Mouse (Mus musculus): Measurements from ENCODE around the gene Gpr161.
"Not testable (repeated sequence)": the region's sequence is repeated elsewhere in the genome, so short reads cannot be mapped to it uniquely, and the experiment has no call there.

Gene Gpr161

DNA sequence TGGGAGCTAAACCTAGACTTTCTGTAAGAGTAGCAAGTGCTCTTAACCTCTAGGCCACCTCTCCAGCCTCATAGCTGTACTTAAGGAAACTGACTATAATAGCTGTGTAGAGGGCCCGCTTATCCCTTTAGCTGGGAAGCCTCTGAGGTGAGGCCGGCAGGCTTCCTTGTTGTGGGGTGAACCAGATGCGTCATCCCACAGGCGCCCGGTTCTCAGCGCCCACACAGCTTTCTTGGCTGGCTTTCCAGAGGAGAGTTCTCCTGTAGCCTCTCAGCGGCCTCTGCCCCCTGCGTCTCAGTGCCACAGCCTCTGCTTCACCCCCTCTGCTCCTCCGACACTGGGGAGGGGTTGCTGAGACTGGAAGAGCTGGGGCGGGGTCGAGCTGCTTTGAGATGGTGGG is 20.8 kb downstream of the Gpr161 start:
- in situ Hi-C loops (cut with MboI, MseI), result no loop called here

DNA sequence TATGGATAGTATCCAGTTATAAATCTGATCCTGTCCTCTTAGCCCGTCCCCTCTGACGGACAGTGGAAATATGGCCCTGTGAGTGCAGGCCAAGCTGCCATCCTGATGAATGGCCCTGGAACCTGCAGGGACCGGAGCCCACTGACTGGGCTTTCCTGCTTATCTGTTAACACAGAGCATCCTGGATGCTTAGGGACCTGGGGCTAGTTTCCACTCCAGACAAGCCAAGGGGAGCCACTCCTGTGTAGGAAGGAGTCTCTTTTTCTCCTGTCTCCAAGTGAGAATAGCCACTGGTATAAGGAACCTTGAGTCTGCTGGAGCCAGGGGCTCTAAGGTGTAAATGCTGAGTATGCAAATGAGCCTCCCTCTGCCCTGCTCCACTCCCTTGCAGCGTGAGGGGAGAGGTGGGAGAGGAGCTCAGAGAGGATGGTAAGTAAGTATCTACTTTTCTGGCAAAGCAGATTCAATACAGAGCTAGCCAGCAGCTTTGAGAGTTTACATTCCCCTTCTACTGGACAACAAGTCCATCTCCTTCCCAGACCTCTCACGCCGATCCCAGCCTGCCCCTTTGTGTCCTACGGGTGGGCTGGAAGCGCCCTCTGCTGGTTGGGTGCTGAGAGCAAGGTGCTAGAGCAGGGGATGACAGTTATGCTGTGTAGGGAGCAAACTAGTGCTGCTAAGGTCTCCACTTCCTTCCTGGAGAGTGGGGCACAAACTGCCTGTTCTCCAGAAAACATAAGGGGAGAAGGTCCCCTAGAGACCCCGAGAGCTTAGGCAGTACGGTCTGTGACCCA is 24.7 kb downstream of the Gpr161 start:
- in situ Hi-C loops (cut with MboI, MseI), result no loop called here

DNA sequence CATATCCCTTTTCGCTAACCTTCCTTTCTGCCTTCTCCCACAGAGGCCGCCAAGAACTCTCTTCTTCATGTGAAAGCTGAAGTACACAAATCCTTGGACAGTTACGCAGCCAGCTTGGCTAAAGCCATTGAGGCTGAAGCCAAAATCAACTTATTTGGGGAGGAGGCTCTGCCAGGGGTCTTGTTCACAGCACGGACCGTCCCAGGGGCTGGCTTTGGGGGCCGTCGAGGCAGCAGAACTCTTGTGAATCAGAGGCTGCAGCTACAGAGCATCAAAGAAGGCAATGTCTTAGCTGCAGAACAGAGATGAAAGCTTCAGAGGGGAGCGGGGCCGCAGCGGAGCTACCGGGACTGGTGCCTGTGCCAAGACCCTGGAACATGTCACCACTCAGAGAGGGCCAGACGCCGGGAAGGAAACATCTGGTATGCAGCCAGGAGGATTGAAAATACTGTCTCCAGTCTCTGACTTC is 25.8 kb downstream of the Gpr161 start:
- in situ Hi-C loops (cut with MboI, MseI), result no loop called here

DNA sequence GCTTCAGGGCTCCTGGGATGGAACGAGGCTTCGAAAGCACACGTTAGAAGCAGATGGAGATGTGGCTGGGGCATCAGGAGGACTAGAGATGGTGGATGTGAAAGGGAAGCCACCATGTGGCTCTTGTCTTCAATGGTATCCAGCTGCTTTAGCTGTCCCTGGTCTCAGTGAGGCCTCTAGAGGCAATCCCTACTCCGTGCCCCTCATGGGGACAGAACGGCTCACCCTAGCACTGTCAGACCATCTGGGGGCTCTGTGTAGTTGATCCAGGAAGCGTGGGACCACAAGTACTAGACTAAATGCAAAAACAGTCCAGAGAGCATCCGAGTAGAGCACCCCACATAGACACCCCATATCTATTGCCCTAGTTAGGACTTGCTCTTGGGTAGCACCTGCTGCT is 26.3 kb downstream of the Gpr161 start:
- in situ Hi-C loops (cut with MboI, MseI), result no loop called here

DNA sequence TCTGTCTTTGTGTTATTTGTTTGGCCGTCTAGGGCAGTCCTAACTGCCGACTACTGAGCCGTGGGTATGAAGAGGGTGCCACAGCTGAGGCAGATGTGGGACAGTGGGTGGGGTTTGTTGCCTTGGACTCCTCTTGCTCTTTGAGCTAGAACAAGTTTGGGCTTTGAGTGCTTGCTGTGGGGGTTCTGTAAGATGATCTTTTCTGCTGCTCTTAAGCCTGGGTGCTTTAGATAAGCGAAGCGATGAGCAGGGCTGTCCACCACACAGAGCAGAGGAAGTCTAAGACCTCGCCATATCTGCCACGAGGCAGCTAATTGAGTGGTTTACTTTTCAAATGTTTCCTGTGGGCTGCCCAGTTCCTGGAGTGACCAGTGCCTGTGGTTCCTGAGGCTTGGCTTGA is 27.3 kb downstream of the Gpr161 start:
- in situ Hi-C loops (cut with MboI, MseI), result no loop called here

DNA sequence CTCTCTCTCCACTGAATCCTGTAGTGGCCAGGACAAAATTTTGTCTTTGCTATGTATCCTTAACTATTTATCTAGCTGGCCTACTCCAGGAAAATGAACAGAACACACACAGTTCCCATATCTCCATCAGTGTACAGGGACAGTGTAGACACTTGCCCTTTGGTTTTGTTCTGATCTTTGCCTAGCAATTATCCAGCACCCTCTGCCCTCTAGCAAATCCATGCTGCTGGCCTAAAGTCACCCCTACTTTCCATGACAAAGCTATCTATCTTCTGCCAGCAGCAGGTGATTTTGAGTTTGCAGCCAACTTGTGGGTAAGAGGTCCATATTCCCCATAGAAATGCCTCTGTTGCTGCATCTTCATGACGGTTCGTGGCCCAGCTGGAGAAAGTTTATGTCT is 31.8 kb downstream of the Gpr161 start:
- in situ Hi-C loops (cut with MboI, MseI), result no loop called here

DNA sequence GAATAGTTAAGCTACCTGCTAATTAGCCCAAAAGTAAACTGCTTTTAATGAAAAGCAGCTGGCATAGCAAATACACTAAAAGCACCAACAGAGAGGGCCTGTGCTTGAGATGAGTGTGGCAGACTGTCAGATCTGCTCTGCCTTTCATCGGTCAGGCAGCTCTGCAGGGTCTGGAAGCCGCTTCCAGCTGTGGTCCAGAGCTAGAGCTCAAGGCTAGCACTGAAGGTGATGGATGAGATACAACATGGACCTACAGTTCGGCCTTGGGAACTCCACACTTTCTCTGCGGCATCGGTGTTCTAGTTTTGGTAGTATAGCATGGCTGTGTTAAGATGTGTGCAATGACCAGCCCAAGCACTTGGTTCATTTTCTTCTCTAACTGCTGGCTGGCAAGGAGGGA is 32.2 kb downstream of the Gpr161 start:
- in situ Hi-C loops (cut with MboI, MseI), result no loop called here

DNA sequence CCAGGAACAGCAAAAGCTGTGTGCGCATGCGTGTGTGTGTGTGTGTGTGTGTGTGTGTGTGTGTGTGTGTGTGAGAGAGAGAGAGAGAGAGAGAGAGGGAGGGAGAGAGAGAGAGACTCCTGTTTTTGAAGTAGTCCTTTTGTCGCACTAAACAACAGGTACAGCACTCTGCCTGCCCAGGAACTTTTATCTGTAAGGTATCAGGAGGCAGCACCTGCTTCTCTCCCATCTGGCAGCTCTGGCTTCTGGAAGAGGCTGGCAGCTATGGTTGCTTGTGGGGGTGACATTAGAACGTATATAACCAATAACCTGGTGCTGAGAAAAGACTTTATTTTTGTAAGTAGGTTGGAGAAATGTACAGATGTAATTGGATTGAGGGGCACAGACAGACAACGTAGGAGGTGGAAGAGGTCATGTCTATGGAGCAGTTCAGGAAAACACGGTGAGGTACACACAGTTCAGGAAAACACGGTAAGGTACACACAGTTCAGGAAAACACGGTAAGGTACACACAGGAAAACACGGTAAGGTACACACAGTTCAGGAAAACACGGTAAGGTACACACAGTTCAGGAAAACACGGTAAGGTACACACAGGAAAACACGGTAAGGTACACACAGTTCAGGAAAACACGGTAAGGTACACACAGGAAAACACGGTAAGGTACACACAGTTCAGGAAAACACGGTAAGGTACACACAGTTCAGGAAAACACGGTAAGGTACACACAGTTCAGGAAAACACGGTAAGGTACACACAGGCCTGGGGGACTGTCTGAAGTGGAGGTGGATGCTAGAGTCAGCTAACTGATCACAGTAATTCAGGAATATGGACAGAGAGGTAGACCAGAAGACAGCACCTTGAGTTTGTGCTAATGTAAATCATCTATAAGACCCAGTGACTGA is 33.0 kb downstream of the Gpr161 start:
- in situ Hi-C loops (cut with MboI, MseI), result not testable (repeated sequence)

DNA sequence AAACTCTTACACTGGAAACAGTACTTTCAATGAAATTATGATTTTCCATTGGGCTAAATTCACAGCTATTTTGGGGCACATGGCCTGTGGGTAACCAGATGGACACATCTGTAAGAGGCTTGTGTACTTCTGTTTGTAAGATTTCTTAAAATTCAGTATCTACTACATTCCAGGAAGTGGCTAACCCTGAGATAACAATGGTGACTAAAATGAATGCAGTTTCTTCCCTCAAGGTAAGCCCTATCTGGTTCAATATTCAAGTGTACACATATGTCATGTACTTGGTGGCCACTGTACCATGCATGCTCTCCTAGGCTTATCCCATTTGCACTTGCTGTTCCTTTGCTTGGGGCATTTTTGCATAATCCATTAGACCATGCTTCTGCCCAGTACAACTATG is 35.3 kb downstream of the Gpr161 start:
- in situ Hi-C loops (cut with MboI, MseI), result no loop called here

DNA sequence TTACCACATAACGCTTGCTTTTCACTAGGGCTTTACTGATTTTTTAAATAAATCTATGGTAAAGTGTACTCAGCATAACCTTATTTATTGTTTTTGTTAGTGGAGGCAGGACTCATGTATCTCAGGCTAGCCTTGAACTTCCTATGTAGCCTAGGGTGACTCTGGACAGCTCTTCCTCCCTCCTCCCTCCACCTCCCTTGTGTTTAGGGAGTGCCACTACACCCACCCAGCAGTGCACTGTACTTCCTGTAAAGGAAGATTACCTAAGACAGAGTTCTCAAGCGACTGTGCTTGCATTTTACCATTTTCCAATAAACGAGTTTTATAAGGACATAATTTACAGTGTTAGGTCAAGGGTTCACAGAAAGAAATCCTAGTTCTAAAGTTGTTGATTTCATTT is 37.2 kb downstream of the Gpr161 start:
- in situ Hi-C loops (cut with MboI, MseI), result no loop called here

DNA sequence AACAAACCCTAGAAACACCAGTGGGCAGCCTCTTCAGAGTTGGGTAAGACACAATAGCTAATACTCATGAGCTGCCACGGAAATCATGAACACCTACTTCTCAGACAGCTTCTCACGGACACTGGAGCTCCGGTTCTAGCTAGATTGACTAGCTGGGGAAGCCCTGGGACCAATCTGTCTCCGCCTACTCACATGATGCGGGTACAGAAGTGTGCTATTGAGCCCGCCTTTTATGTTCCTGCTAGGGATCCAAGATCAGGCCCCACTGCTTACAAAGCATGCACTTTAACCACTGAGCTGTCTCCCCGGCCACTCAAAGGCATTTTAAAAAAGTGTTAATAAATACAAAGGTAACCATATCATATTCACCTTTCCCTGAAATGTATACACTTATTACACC is 46.5 kb downstream of the Gpr161 start:
- in situ Hi-C loops (cut with MboI, MseI), result no loop called here

DNA sequence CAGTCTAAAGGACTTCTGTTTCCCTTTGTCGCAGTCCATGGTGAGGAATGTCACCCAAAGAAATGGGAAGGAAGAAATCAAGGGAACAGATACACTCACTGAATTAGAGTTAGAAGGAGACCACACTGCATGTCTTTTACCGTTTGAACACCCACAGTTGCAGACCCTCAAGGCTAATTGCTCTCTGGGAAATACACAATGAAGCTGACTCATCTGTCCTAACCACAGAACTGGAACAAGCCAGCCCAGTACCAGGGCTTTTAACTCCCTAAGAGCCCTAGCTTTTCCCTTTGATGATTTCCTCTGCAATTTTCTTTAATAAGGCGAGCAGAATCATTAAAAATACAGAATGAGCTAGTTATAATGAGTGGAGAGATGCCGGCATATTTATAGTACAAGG is 48.9 kb downstream of the Gpr161 start:
- in situ Hi-C loops (cut with MboI, MseI), result no loop called here

DNA sequence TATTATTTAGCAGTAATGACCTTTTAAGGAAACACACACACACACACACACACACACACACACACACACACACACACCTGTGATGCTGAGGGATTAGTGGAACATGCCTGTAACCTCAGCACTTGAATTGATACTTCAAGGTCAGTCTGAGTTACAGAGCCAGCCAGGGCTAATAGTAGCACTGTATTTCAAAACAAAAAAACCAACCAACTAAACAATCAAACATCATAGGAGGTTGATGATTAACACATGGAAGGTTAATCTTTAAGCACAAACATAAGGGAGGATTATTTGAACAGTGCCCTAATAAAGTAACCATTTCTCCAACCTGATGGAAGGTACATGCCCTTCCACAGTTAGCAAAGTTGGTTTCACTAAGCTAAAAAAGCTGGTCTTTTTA is 53.0 kb downstream of the Gpr161 start:
- in situ Hi-C loops (cut with MboI, MseI), result no loop called here

DNA sequence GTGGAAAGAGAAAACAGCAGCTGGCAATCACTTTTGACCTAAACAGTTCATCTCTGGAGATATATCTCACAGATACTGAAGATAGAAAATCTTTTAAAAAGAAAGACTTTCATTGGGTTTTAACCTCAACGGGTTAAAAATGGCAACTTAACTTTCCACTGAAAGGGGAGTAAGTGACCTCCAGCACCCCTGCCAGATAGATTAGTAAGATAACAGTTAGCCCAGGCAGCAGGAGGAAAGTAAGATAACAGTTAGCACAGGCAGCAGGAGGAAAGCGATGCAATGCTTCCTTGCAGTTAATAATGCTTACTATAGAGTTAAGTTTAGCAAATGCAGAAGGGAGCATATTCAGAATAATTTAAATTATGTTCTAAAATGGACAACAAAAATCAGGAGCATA is 60.8 kb downstream of the Gpr161 start:
- in situ Hi-C loops (cut with MboI, MseI), result no loop called here

DNA sequence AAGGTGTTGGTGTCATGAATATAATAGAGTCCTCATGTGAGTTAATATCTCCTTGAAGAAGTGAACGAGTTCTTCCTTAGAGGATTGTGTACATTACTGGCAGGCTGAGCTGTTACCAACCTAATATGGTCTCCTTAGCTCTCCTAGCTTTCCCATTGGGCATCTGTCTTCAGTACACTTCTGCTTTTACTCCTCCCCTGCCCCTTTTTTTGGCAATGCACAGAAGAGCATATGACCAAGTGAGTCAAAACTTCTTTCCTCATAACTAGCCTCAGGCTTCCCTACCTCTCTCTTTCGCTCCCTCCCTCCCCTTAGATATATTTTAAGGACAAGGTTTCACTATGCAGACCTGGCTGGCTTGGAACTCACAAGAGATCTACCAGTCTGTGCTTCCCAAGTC is 67.7 kb downstream of the Gpr161 start:
- in situ Hi-C loops (cut with MboI, MseI), result no loop called here

DNA sequence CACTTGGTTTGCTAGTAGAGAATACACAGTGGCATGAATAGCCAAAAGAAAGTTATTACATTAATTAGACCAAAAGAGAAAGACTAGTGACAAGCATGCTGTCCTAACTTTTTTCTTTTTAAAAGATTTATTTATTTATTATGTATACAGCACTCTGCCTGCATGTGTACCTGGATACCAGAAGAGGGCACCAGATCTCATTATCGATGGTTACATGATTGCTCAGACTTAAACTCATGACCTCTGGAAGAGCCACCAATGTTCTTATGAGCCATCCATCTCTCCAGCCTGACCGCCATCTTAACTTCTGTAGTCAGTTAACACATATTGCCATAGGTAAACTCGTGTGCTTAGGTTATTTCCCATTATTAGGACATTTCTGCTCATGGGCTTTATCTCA is 69.5 kb downstream of the Gpr161 start:
- in situ Hi-C loops (cut with MboI, MseI), result no loop called here

DNA sequence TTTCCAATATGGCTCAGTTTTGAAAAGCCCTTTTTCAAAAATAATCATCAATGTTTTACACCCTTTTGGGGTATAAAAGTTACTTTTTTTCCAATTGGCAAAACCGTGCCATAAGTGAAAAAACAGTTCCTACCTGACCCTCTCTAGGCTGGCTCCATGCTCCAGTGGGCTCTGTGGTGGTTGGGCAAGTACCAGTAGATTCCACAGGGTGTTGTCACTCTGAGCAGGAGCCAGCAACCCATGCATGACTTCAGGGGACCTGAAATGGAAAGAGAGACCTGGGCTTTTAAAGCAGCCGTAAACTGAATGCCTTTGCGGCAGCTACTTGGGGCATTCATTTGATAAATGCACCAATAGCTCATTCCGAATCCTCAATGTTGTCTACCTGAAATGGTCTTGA is 75.4 kb downstream of the Gpr161 start:
- in situ Hi-C loops (cut with MboI, MseI), result no loop called here

DNA sequence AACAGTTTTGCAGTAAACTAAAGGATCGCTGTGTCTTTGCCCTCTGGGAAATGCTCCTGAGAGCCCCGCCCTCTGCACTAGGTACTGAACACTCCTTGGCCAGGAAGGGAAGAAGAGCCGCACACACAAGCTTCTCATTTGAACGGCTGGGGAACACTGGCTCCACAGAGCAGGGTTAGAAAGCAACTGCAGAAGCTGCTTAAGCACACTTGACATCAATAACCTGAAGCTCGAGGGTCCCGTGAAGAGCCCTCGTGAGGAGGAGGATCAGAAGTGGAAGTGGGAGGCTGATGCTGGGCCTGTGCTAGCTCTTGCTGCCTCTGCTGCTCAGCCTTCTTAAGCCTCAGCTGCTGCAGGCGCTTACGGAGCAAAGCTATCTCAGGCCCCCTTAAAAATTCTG is 78.2 kb downstream of the Gpr161 start:
- in situ Hi-C loops (cut with MboI, MseI), result no loop called here

Data from T-helper 1 cell (primary cell).